Mouse (Mus musculus) embryonic facial prominence, embryonic 11.5 days (tissue): Measurements from ENCODE around the gene Porcn. TPM values are rescaled to one million over a fixed set of nuclear protein-coding genes. Genes with fewer than 3 reads are reported as not detected.

Source experiments
- ATAC-seq: fragments of 200-750 bp; cut with Nextera tagmentation; replicated peaks from 2 replicates; pipeline ENCODE4 v1.8.0; 2017; ENCODE audit warnings: low read depth; ENCODE audit not compliant: insufficient number of reproducible peaks, low FRiP score, low TSS enrichment
- DNase-seq: peaks from one replicate; pipeline ENCODE4 v3.0.0-alpha.2; 2015; ENCODE audit warnings: low spot score
- H3K27ac ChIP-seq: fragments of 300-500 bp; sonication (generic); replicated peaks from 2 replicates; pipeline ENCODE4 v1.5.1; 2014; ENCODE audit warnings: mild to moderate bottlenecking, low read depth, low read length, control low read depth
- H3K27me3 ChIP-seq: fragments of 300-500 bp; sonication (generic); 2 replicates; pipeline ENCODE4 v1.6.1; 2014; ENCODE audit warnings: mild to moderate bottlenecking, low read length, moderate library complexity, mixed read lengths; ENCODE audit not compliant: control insufficient read depth, insufficient read depth
- H3K36me3 ChIP-seq: fragments of 300-500 bp; sonication (generic); replicated peaks from 2 replicates; pipeline ENCODE4 v1.6.1; 2014; ENCODE audit warnings: low read depth, mild to moderate bottlenecking, low read length, moderate library complexity, mixed read lengths; ENCODE audit not compliant: control insufficient read depth, insufficient read depth
- H3K4me1 ChIP-seq: fragments of 300-500 bp; sonication (generic); 2 replicates; pipeline ENCODE4 v1.6.1; 2014; ENCODE audit warnings: low read length, mixed read lengths; ENCODE audit not compliant: control insufficient read depth, insufficient read depth
- H3K4me2 ChIP-seq: fragments of 300-500 bp; sonication (generic); 2 replicates; pipeline ENCODE4 v1.6.1; 2014; ENCODE audit warnings: low read depth, mild to moderate bottlenecking, control low read depth, low read length, moderate library complexity
- H3K4me3 ChIP-seq: fragments of 300-500 bp; sonication (generic); 2 replicates; pipeline ENCODE4 v1.5.1; 2014; ENCODE audit warnings: low read depth, low read length, control low read depth
- H3K9ac ChIP-seq: fragments of 300-500 bp; sonication (generic); replicated peaks from 2 replicates; pipeline ENCODE4 v1.6.1; 2014; ENCODE audit warnings: mild to moderate bottlenecking, control low read depth, low read length
- H3K9me3 ChIP-seq: fragments of 300-500 bp; sonication (generic); replicated peaks from 2 replicates; pipeline ENCODE4 v1.6.1; 2016; ENCODE audit warnings: mild to moderate bottlenecking, low read length, inconsistent platforms, mixed read lengths; ENCODE audit not compliant: control insufficient read depth
- WGBS: fragments of 180-500 bp; shearing (Covaris S2); extraction: QIAGEN DNeasy Blood & Tissue Kit; methylation state at CpG from one replicate; pipeline ENCODE4 v1.1.7; 2014; 5-methylcytosine and 5-hydroxymethylcytosine counted together
- polyA plus RNA-seq: library from polyadenylated mRNA; unstranded; fragments of >200 nt; fragmentation: Nextera tagmentation; extraction: Ambion mirVana; gene quantifications from 2 replicates; pipeline ENCODE4 v1.2.1, GENCODE M21; 2014

Porcn gene
- polyA plus RNA-seq, 1 experiment from 2014 or later, result 10.2 TPM

- Histone ChIP-seq H3K36me3 (no peaks in the 10 kb centered on the region), H3K9me3 (no peaks in the 10 kb centered on the region), H3K4me2 (no peak overlapping the region), H3K4me3 (no peak overlapping the region), H3K9ac (no peak overlapping the region), H3K27ac (no peak overlapping the region), H3K27me3 (no peaks in the 10 kb centered on the region), H3K4me1 (no peaks in the 10 kb centered on the region)
- DNase-seq (no peak), ATAC-seq (no peak)
- 60% methylated on average over 2 of the region's 2 CpGs for WGBS
These were observed 11.8 kb upstream of the Porcn start for GRCm38 (mm10) chrX:8218114-8218513.

DNA sequence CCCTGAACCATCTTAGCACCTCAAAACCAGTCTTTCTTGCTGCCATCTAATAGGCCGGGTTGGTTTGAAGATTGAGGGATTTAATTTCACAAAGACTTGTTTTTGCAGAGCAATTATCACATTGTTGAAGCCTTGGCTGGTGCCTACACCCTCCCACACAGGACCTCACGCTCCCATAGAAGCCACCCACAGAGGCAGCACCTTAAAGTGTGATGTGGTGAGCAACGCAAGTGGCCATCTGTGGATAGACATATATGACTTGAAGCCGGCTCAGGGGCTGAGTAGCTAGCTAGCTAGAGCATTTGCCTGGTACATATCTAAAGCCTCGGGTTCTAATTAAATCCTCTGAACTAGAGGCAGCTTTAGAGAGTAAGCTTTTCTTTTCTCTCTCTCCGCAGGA lies 11.1 kb upstream of the Porcn start:
- H3K27ac ChIP-seq, result no peak overlapping the region
- H3K4me1 ChIP-seq, result no peaks in the 10 kb centered on the region
- H3K4me3 ChIP-seq, result no peak overlapping the region
- no peaks in the 10 kb centered on the region for H3K36me3 ChIP-seq
- ATAC-seq, result no peak
- H3K9me3 ChIP-seq, result no peaks in the 10 kb centered on the region
- H3K27me3 ChIP-seq, result no peaks in the 10 kb centered on the region
- H3K4me2 ChIP-seq, result no peak overlapping the region
- H3K9ac ChIP-seq, result no peak overlapping the region
- WGBS, result 33% methylated on average over 6 of the region's 6 CpGs
- no peak for DNase-seq

DNA sequence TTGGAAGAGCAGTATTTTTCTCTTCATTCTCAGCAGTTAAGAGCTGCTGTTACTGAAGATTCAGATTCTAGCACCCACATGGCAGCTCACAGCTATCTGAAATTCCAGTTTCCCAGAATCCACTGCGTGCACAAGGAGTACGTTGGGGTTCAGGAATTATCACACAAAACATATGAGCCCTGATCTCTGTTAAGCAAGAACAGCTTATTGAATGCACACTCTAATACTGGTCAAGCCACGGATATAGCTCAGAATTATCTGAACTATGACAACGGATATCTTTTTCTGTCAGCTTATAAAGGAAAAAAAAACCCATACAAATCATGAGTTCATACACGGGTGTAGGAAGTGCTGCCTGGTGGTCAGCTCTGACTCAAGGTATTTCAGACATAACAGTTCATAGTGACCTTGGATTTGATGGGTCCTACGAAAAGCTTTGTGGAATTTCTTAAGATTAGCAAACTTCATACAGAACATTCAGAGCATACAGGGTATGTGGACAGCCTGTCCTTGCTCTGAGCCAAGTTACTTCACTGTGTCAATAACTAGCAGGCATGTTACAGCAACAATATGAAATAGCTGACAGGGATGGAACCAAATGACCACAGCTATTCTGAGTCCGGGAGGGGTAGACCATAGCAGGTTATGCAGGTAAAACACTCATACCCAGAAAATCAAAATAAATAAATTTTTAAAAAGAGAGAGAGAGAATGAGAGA lies 5.3 kb upstream of the Porcn start:
- ATAC-seq (no peak), DNase-seq (no peak)
- H3K27me3 ChIP-seq, result no peaks in the 10 kb centered on the region
- no peak overlapping the region for H3K9ac ChIP-seq
- WGBS, result 79% methylated on average over 7 of the region's 7 CpGs
- no peak overlapping the region for H3K4me3 ChIP-seq
- H3K27ac ChIP-seq, result no peak overlapping the region
- H3K4me1 ChIP-seq, result no peaks in the 10 kb centered on the region
- H3K36me3 ChIP-seq, result no peaks in the 10 kb centered on the region
- H3K9me3 ChIP-seq, result no peaks in the 10 kb centered on the region
- no peak overlapping the region for H3K4me2 ChIP-seq

DNA sequence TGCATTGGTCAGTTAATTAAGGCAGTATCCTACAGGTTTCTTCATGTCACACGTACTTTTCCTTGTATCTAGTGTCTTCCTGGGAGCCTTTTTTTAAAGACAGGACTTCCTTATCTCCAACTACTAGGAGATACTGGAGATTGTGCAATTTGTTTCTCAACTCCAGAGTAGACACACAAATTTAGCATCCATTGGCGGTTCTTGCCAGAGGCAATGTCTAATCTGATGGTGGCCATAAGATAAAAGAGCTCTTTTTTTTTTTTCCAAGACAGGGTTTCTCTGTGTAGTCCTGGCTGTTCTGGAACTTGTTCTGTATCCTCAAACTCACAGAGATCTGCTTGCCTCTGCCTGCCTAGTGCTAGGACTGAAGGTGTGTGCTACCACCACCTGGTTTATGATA lies 3.4 kb upstream of the Porcn start:
- H3K4me2 ChIP-seq, result no peak overlapping the region
- no peak for ATAC-seq

DNA sequence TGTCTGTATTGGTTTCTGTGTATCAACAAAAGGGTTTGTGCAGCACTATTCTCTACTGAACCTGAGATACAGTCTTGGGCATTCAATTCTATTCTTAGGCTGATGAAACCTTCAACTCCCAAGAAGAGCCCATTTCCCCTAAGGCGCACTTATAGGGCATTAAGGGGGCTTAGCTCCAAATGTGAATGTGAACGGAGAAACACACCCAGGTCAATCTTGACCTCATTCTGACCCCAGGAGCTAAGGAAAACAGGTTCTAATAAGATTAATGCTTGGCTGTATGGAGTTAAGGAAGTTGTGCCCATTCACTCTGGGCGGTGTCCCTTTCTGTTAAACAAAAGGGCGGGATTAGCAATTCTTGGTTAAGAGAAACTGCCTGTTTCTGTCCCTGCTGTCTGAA lies 899 bp upstream of the Porcn start:
- H3K9ac ChIP-seq, result no peak overlapping the region
- no peak overlapping the region for H3K27ac ChIP-seq
- WGBS, result 20% methylated on average over 4 of the region's 4 CpGs
- no peak overlapping the region for H3K4me3 ChIP-seq
- ATAC-seq (no peak), DNase-seq (no peak)
- no peaks in the 10 kb centered on the region for H3K9me3 ChIP-seq
- H3K4me1 ChIP-seq, result no peaks in the 10 kb centered on the region
- H3K27me3 ChIP-seq, result no peaks in the 10 kb centered on the region
- H3K4me2 ChIP-seq, result no peak overlapping the region
- H3K36me3 ChIP-seq, result no peaks in the 10 kb centered on the region

More for the DNA sequence above, 3.4 kb upstream of the Porcn start:
- Histone ChIP-seq H3K4me3 (no peak overlapping the region), H3K4me1 (no peaks in the 10 kb centered on the region), H3K27me3 (no peaks in the 10 kb centered on the region), H3K9me3 (no peaks in the 10 kb centered on the region), H3K36me3 (no peaks in the 10 kb centered on the region), H3K27ac (no peak overlapping the region), H3K9ac (no peak overlapping the region)
- no peak for DNase-seq
- WGBS, result 60% methylated on average over 2 of the region's 2 CpGs

DNA sequence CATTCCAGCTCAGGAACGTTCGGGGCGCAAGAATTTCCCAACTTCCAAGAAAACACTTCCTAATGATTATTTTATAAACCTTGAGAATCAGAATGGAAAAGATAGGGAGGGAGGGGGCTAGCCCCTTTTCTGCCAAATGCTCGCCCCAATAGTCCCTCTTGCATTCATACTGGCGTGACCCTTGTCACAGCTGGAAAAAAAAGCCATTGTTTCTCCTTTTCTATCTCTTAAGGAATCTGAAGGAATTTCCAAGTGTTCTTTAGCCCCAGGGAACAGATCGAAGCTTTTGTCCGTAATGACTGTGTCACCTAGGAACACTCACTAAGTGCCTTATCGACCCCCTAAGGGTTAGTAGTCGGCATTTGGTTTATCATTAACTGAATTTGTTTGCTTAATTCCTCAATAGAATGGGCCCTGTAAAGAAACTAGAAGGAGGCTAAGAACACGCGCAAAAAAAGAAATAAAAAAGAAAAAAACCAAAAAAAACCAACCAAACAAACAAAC lies 421 bp upstream of the Porcn start:
- ATAC-seq (no peak), DNase-seq (no peak)
- Histone ChIP-seq H3K9ac (no peak overlapping the region), H3K4me2 (peak overlapping the region; percentile 42), H3K27ac (no peak overlapping the region), H3K9me3 (no peaks in the 10 kb centered on the region), H3K4me3 (peak overlapping the region; percentile 50), H3K4me1 (no peaks in the 10 kb centered on the region), H3K36me3 (no peaks in the 10 kb centered on the region), H3K27me3 (no peaks in the 10 kb centered on the region)
- WGBS, result 11% methylated on average over 11 of the region's 11 CpGs

DNA sequence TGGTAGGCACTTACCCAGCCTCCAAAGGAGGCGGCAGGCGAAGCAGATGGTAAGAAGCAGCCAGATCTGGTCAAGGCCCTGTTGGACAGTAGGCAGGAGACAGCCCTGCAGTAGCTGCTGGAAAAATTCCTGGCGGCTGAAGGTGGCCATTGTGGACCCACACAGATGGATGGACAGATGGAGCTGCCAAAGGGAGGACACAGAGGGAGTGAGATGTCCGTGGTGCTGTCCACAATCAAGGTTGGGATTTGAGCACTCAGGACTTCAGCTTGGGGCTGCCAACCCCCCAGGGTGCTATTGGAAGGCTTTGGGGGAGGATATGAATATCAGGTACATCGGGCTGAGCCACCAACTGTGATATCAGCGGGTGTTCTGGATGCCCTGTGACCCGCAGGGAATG lies 774 bp downstream of the Porcn start:
- H3K9me3 ChIP-seq, result no peaks in the 10 kb centered on the region
- DNase-seq (no peak), ATAC-seq (no peak)
- H3K4me2 ChIP-seq, result peak overlapping the region; percentile 42
- peak overlapping the region; percentile 64; the same call in 1 of the 2 replicates for H3K9ac ChIP-seq
- H3K4me1 ChIP-seq, result no peaks in the 10 kb centered on the region
- H3K4me3 ChIP-seq, result peak overlapping the region; percentile 50
- H3K27me3 ChIP-seq, result no peaks in the 10 kb centered on the region
- no peak overlapping the region for H3K27ac ChIP-seq
- 34% methylated on average over 7 of the region's 7 CpGs for WGBS
- no peaks in the 10 kb centered on the region for H3K36me3 ChIP-seq

DNA sequence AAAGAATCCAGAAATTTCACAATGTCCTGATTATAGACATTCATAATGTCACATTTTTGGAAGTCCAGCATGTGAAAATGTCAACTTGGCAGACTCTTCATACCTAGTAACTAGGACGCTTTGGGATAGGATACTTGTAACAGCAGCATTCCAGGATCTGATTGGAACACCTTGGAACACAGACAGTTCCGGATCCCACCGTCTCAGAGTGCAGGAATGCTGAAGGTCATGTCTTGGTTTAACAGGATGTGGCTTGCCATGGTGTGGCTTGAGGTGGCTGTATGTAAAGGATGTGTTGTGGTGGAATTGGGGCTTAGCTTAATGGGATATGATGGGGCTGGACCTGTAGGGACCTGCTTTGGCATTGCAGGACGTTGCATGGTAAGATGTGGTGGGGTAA lies 1.2 kb downstream of the Porcn start:
- Histone ChIP-seq H3K27ac (no peak overlapping the region), H3K4me3 (no peak overlapping the region), H3K9ac (no peak overlapping the region), H3K9me3 (no peaks in the 10 kb centered on the region), H3K27me3 (no peaks in the 10 kb centered on the region), H3K4me2 (no peak overlapping the region), H3K36me3 (no peaks in the 10 kb centered on the region), H3K4me1 (no peaks in the 10 kb centered on the region)
- WGBS, result 74% methylated on average over 4 of the region's 4 CpGs
- DNase-seq (no peak), ATAC-seq (no peak)
